Mouse (Mus musculus) adrenal gland, adult 10 weeks (tissue): ENCODE data around the gene Ablim1. TPM values are rescaled to one million over a fixed set of nuclear protein-coding genes. Genes with fewer than 3 reads are reported as not detected.

Experiments used
- polyA plus RNA-seq: library from polyadenylated mRNA; stranded (reverse); fragments of 350-450 nt; fragmentation: Illumina TruSeq; extraction: RNeasy Lipid Tissue Mini Kit (QIAGEN cat#74804); gene quantifications from one replicate; pipeline ENCODE4 v1.2.3, GENCODE M21; 2014; ENCODE audit warnings: low read depth, low replicate concordance

Gene Ablim1
- 19.3 TPM for polyA plus RNA-seq

GRCm38 (mm10) chr19:57314346-57315012 is at the start of gene Ablim1:
Gene Ablim1 (minus strand): TSS chr19:57314919.

GRCm38 (mm10) chr19:57360341-57361130 is 45.8 kb upstream of the Ablim1 start, which contains the start of gene Fam160b1:
Gene Fam160b1 (plus strand): TSS chr19:57360680.

GRCm38 (mm10) chr19:57007781-57008710 is 306.7 kb downstream of the Ablim1 start, which contains the start of gene Afap1l2:
Gene Afap1l2 (minus strand): TSS chr19:57008228.

Other genes starting within 250 kb of the Ablim1 start
- gene Fam160b1, start 45.8 kb upstream of the Ablim1 start, polyA plus RNA-seq = 24.9 TPM
- 18.7 TPM for gene Trub1, start 138.0 kb upstream of the Ablim1 start, polyA plus RNA-seq